Mouse (Mus musculus) erythroblast, embryonic 14.5 days (primary cell): ENCODE measurements around the gene Zfp51. TPM values are rescaled to one million over a fixed set of nuclear protein-coding genes. Genes with fewer than 3 reads are reported as not detected.
"Not testable (repeated sequence)": the region's sequence is repeated elsewhere in the genome, so short reads cannot be mapped to it uniquely, and the experiment has no call there.

Experiments
- H3K27me3 ChIP-seq: 2 replicates; pipeline ENCODE4 v1.6.1; 2012; ENCODE audit warnings: inconsistent platforms; ENCODE audit not compliant: control insufficient read depth
- H3K36me3 ChIP-seq: 2 replicates; pipeline ENCODE4 v1.6.1; 2012; ENCODE audit warnings: mild to moderate bottlenecking, inconsistent platforms; ENCODE audit not compliant: control insufficient read depth
- H3K4me1 ChIP-seq: 2 replicates; pipeline ENCODE4 v1.6.1; 2012; ENCODE audit warnings: inconsistent platforms; ENCODE audit not compliant: control insufficient read depth
- H3K4me3 ChIP-seq: replicated peaks from 2 replicates; pipeline ENCODE3; 2012; ENCODE audit warnings: moderate library complexity, mild to moderate bottlenecking, inconsistent platforms
- H3K9me3 ChIP-seq: 2 replicates; pipeline ENCODE4 v1.6.1; 2012; ENCODE audit warnings: low read length, inconsistent platforms, mixed read lengths; ENCODE audit not compliant: control insufficient read depth
- GATA1 ChIP-seq: IDR thresholded peaks from 2 replicates; pipeline ENCODE4 v1.6.1; 2012; ENCODE audit warnings: low read length, inconsistent platforms, mixed read lengths
- TAL1 ChIP-seq: IDR thresholded peaks from 3 replicates; pipeline ENCODE4 v1.6.1; 2012; ENCODE audit warnings: low read length, inconsistent platforms, mixed read lengths
- polyA plus RNA-seq: library from polyadenylated mRNA; stranded (reverse); fragments of >175 nt; gene quantifications from 2 replicates; pipeline ENCODE4 v1.2.3, GENCODE M21; 2012

Gene Zfp51
- 0.03 and 0.04 TPM in 2 replicates for polyA plus RNA-seq

GRCm38 (mm10) chr17:21450138-21450704 is at the start of gene Zfp51:
TSS of gene Zfp51 (plus strand) at chr17:21450374.
- Histone ChIP-seq H3K27me3 (peaks cover 5% of the 10 kb centered on the region; the same call in 1 of the 2 replicates), H3K36me3 (peaks cover 11% of the 10 kb centered on the region), H3K4me3 (peak within 1 kb of the TSS; percentile 68), H3K9me3 (no peaks in the 10 kb centered on the region), H3K4me1 (peaks cover 16% of the 10 kb centered on the region)
- TF ChIP-seq TAL1 = no peak
- TF ChIP-seq GATA1 = no peak

- Histone ChIP-seq H3K27me3 (no peaks in the 10 kb centered on the region), H3K36me3 (no peaks in the 10 kb centered on the region), H3K4me1 (peaks cover 24% of the 10 kb centered on the region), H3K9me3 (no peaks in the 10 kb centered on the region), H3K4me3 (peak within 1 kb of the TSS; percentile 69)
- TF ChIP-seq GATA1 = no peak
- TF ChIP-seq TAL1 = no peak
These were observed 27.2 kb upstream of the Zfp51 start, which contains the start of gene Zfp54 for GRCm38 (mm10) chr17:21422664-21423599. TSS of gene Zfp54 (plus strand) at chr17:21423227.

GRCm38 (mm10) chr17:21438806-21439400 is 11.3 kb upstream of the Zfp51 start:
- not testable (repeated sequence) for H3K36me3 ChIP-seq, H3K27me3 ChIP-seq, H3K4me1 ChIP-seq, H3K4me3 ChIP-seq, H3K9me3 ChIP-seq

GRCm38 (mm10) chr17:21449669-21450068 is 505 bp upstream of the Zfp51 start:
- Histone ChIP-seq H3K9me3 (no peaks in the 10 kb centered on the region), H3K36me3 (peaks cover 11% of the 10 kb centered on the region), H3K27me3 (peaks cover 5% of the 10 kb centered on the region; the same call in 1 of the 2 replicates), H3K4me3 (peak overlapping the region; percentile 68), H3K4me1 (peaks cover 16% of the 10 kb centered on the region)
- TF ChIP-seq TAL1 = no peak
- TF ChIP-seq GATA1 = no peak

GRCm38 (mm10) chr17:21463550-21463949 is 13.4 kb downstream of the Zfp51 start:
- peaks cover 58% of the 10 kb centered on the region for H3K36me3 ChIP-seq
- no peaks in the 10 kb centered on the region for H3K4me1 ChIP-seq
- no peak for TF ChIP-seq TAL1
- TF ChIP-seq GATA1 = no peak
- no peaks in the 10 kb centered on the region for H3K9me3 ChIP-seq
- no peaks in the 10 kb centered on the region for H3K27me3 ChIP-seq
- H3K4me3 ChIP-seq = no peak overlapping the region

GRCm38 (mm10) chr17:21472032-21472652 is 22.0 kb downstream of the Zfp51 start:
- H3K36me3 ChIP-seq = no peaks in the 10 kb centered on the region
- TF ChIP-seq TAL1 = no peak
- TF ChIP-seq GATA1 = no peak
- H3K4me1 ChIP-seq = peaks cover 32% of the 10 kb centered on the region
- no peak overlapping the region for H3K4me3 ChIP-seq
- no peaks in the 10 kb centered on the region for H3K9me3 ChIP-seq
- no peaks in the 10 kb centered on the region for H3K27me3 ChIP-seq

GRCm38 (mm10) chr17:21472653-21473307 is 22.6 kb downstream of the Zfp51 start:
- Histone ChIP-seq H3K36me3 (no peaks in the 10 kb centered on the region), H3K4me3 (no peak overlapping the region), H3K9me3 (no peaks in the 10 kb centered on the region), H3K4me1 (peaks cover 32% of the 10 kb centered on the region), H3K27me3 (no peaks in the 10 kb centered on the region)
- 0 out of 2 replicates have a peak, but pooled peaks have one; percentile 8 for TF ChIP-seq GATA1
- TF ChIP-seq TAL1 = peak; percentile 22; the same call in 1 of the 3 replicates

- H3K9me3 ChIP-seq = no peaks in the 10 kb centered on the region
- no peak overlapping the region for H3K4me3 ChIP-seq
- H3K36me3 ChIP-seq = no peaks in the 10 kb centered on the region
- TF ChIP-seq GATA1 (no peak), TAL1 (no peak)
- peaks cover 32% of the 10 kb centered on the region for H3K4me1 ChIP-seq
- no peaks in the 10 kb centered on the region for H3K27me3 ChIP-seq
These were observed 23.4 kb downstream of the Zfp51 start for GRCm38 (mm10) chr17:21473362-21474190.

GRCm38 (mm10) chr17:21474729-21475128 is 24.6 kb downstream of the Zfp51 start:
- not testable (repeated sequence) for H3K9me3 ChIP-seq, H3K27me3 ChIP-seq, H3K36me3 ChIP-seq, H3K4me3 ChIP-seq
- peaks cover 32% of the 10 kb centered on the region for H3K4me1 ChIP-seq

- H3K9me3 ChIP-seq, H3K4me3 ChIP-seq, H3K36me3 ChIP-seq, H3K27me3 ChIP-seq: not testable (repeated sequence)
- H3K4me1 ChIP-seq = peaks cover 32% of the 10 kb centered on the region
These were observed 25.1 kb downstream of the Zfp51 start for GRCm38 (mm10) chr17:21475290-21475689.

GRCm38 (mm10) chr17:21476351-21476750 is 26.2 kb downstream of the Zfp51 start:
- H3K4me3 ChIP-seq, H3K27me3 ChIP-seq, H3K9me3 ChIP-seq, H3K36me3 ChIP-seq: not testable (repeated sequence)
- peaks cover 29% of the 10 kb centered on the region for H3K4me1 ChIP-seq
